Mouse (Mus musculus): ENCODE measurements around the gene Pate2. TPM values are rescaled to one million over a fixed set of nuclear protein-coding genes. Genes with fewer than 3 reads are reported as not detected.
A peak's percentile ranks its signal among the peaks of the same experiment; 100 is the strongest.

Pate2 gene
- polyA plus RNA-seq (2012; rRNA removed), result 0.44 and 0.49 TPM in 2 replicates

DNA sequence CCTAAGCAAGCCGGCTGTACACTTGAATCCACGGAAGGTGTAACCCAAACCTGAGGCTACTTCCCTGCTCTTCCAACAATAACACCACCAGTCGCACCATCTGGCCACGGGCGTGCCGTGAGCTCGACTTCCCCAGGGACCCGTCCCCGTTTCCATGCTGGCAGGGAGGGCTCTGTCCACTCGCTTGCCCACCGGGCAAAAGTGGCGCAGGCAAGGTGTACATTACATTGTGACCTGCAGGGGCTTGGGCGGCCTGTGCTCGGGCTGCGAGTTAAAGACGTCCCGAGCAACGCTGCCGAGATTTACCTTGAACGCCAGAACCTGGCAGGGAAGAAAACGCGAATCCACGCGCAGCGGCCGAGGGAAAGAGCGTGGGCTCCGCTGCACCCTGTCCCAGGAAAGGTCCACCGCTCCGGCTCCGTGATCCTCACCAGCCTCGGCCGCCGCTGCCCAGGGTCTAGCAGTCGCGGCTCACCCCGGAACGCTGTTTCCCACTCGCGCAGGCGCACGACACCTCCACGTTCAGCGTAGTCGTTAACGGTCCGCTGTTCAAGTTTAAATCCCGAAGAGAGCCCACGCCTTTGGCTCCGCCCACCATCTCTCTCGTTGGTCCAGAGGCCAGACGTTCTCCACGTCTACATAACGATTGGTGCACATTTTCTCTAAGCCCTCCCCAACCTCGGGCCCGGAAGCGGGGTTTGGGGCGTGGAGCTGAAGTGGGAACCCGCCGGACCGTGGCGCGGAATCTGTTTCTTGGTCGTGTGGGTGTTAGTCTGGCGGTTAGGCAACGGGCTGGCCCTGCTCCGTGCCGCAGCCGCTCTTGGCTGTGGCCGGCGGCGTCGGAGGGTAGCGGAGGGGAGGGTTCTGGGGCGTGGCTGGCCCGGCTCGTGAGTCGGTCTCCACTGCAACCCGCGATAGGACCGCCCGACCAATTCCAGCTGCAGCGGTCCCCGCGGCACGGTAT is at the start of gene Pate2, which contains the start of gene Hyls1:
TSS of gene Pate2 (plus strand) at position 714 of the 964 bp plus-strand sequence.
TSS of gene Hyls1 (minus strand) at position 828 of the 964 bp plus-strand sequence.
- H3K27ac ChIP-seq (ENCODE audit: insufficient read depth, low read length), result no peak within 1 kb of the TSS
- TF ChIP-seq POLR2A (IDR thresholded peaks at IDR 0.05; ENCODE audit: extremely low read depth, insufficient read depth, low read length) (peak; percentile 90), CTCF (IDR thresholded peaks at IDR 0.05; ENCODE audit: extremely low read depth, insufficient read depth, low read length) (no peak)
- H3K4me3 ChIP-seq (ENCODE audit: insufficient read depth, low read length), result peak within 1 kb of the TSS; percentile 64
- no peaks in the 10 kb centered on the region for H3K4me1 ChIP-seq (ENCODE audit: control insufficient read depth, insufficient read depth, low read length)

DNA sequence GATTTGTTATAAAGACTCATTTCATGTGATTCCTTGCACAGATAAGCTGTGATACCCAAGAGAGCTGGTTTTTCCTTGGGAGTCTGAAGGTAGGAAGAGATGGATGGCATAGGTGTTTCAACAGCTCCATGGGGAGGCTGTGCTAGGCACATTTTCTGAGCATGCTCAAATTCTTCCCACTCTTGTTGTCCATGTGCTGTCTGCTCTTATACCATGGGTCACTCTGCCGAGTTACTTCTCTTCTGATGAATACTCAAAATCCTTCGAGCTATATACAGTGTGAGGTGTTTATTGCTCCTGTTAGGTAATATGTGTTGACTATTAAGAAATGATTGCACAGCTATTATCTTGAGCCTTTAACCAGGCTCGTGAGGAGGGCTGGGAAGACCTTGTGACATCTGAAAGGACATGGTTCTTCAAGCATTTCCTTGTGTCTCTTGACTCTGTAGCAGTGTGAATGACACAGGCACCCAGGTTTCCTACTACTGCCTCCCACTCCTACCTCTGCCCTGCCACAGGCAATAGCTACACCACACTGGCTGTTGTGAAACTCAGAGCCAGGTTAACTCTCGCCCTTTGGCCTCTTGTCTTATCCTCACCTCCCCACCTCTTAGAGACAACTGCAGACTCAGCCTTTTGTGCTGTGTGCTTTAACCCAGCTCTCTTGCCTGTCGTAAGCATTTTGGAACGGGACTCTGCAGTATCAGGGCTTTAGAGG is 49.3 kb upstream of the Pate2 start:
- H3K4me3 ChIP-seq (ENCODE audit: insufficient read depth, low read length), result no peak overlapping the region
- H3K4me1 ChIP-seq (ENCODE audit: control insufficient read depth, insufficient read depth, low read length), result no peaks in the 10 kb centered on the region
- no peak overlapping the region for H3K27ac ChIP-seq (ENCODE audit: insufficient read depth, low read length)
- TF ChIP-seq POLR2A (IDR thresholded peaks at IDR 0.05; ENCODE audit: extremely low read depth, insufficient read depth, low read length) (no peak), CTCF (IDR thresholded peaks at IDR 0.05; ENCODE audit: extremely low read depth, insufficient read depth, low read length) (no peak)

GRCm38 (mm10) chr9:35522241-35522640 is 47.8 kb upstream of the Pate2 start:
- TF ChIP-seq CTCF (IDR thresholded peaks at IDR 0.05; ENCODE audit: extremely low read depth, insufficient read depth, low read length), result no peak
- TF ChIP-seq POLR2A (IDR thresholded peaks at IDR 0.05; ENCODE audit: extremely low read depth, insufficient read depth, low read length), result no peak
- H3K4me1 ChIP-seq (ENCODE audit: control insufficient read depth, insufficient read depth, low read length), result no peaks in the 10 kb centered on the region
- no peak overlapping the region for H3K4me3 ChIP-seq (ENCODE audit: insufficient read depth, low read length)
- no peak overlapping the region for H3K27ac ChIP-seq (ENCODE audit: insufficient read depth, low read length)

- TF ChIP-seq POLR2A (IDR thresholded peaks at IDR 0.05; ENCODE audit: extremely low read depth, insufficient read depth, low read length) (no peak), CTCF (IDR thresholded peaks at IDR 0.05; ENCODE audit: extremely low read depth, insufficient read depth, low read length) (no peak)
- Histone ChIP-seq H3K27ac (ENCODE audit: insufficient read depth, low read length) (no peak overlapping the region), H3K4me3 (ENCODE audit: insufficient read depth, low read length) (no peak overlapping the region), H3K4me1 (ENCODE audit: control insufficient read depth, insufficient read depth, low read length) (no peaks in the 10 kb centered on the region)
Measured at GRCm38 (mm10) chr9:35522821-35523515, 47.1 kb upstream of the Pate2 start.

- Histone ChIP-seq H3K4me3 (ENCODE audit: insufficient read depth, low read length) (no peak overlapping the region), H3K4me1 (ENCODE audit: control insufficient read depth, insufficient read depth, low read length) (no peaks in the 10 kb centered on the region), H3K27ac (ENCODE audit: insufficient read depth, low read length) (0 out of 2 replicates have a peak overlapping the region, but pooled peaks have one; percentile 44)
- no peak for TF ChIP-seq POLR2A (IDR thresholded peaks at IDR 0.05; ENCODE audit: extremely low read depth, insufficient read depth, low read length)
- no peak for TF ChIP-seq CTCF (IDR thresholded peaks at IDR 0.05; ENCODE audit: extremely low read depth, insufficient read depth, low read length)
Measured at GRCm38 (mm10) chr9:35523541-35523940, 46.5 kb upstream of the Pate2 start.

- no peaks in the 10 kb centered on the region for H3K4me1 ChIP-seq (ENCODE audit: control insufficient read depth, insufficient read depth, low read length)
- TF ChIP-seq POLR2A (IDR thresholded peaks at IDR 0.05; ENCODE audit: extremely low read depth, insufficient read depth, low read length) (no peak), CTCF (IDR thresholded peaks at IDR 0.05; ENCODE audit: extremely low read depth, insufficient read depth, low read length) (peak; percentile 81)
- peak overlapping the region; percentile 44; the same call in 1 of the 2 replicates for H3K27ac ChIP-seq (ENCODE audit: insufficient read depth, low read length)
- H3K4me3 ChIP-seq (ENCODE audit: insufficient read depth, low read length), result no peak overlapping the region
Measured at GRCm38 (mm10) chr9:35523941-35524411, 46.1 kb upstream of the Pate2 start.

DNA sequence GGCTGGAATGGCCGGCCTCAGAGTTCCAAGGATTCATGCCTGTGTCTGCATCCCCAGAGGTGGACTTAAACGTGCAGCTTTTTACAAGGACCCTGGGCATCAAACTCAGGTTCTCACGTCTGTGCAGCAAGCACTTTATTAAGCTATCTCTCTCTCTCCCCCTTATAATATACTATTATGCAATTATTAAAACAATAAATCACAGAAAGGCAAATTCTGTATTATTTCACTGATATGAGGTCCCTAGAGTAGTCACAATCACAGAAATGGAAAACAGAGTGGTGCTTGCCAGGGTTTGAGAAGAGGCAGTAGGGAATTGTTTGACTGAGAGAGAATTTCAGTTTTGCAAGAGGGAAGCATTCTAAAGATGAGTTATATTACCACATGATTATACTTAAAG is 40.9 kb upstream of the Pate2 start:
- Histone ChIP-seq H3K4me3 (ENCODE audit: insufficient read depth, low read length) (no peak overlapping the region), H3K4me1 (ENCODE audit: control insufficient read depth, insufficient read depth, low read length) (no peaks in the 10 kb centered on the region), H3K27ac (ENCODE audit: insufficient read depth, low read length) (no peak overlapping the region)
- no peak for TF ChIP-seq POLR2A (IDR thresholded peaks at IDR 0.05; ENCODE audit: extremely low read depth, insufficient read depth, low read length)
- no peak for TF ChIP-seq CTCF (IDR thresholded peaks at IDR 0.05; ENCODE audit: extremely low read depth, insufficient read depth, low read length)

DNA sequence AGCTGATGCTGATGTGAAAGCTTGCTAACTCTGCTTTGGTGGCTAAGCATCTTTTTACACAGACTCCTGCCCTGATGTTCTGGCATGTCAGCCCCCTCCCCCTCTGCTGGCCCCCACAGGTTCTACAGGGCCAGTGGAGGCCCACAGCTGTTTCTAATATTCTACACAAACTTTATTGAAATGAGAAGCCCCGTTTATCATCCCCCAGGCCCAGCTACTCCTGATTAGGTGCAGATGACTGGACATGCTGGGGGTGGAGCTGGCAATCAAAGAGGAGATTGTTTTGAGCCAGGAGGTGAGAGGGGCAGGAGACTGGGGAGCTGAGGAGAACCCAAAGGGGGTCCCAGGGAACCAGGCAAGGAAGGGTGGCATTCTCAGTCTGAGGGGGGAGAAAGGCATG is 40.3 kb upstream of the Pate2 start:
- TF ChIP-seq POLR2A (IDR thresholded peaks at IDR 0.05; ENCODE audit: extremely low read depth, insufficient read depth, low read length) (no peak), CTCF (IDR thresholded peaks at IDR 0.05; ENCODE audit: extremely low read depth, insufficient read depth, low read length) (no peak)
- no peak overlapping the region for H3K4me3 ChIP-seq (ENCODE audit: insufficient read depth, low read length)
- no peak overlapping the region for H3K27ac ChIP-seq (ENCODE audit: insufficient read depth, low read length)
- H3K4me1 ChIP-seq (ENCODE audit: control insufficient read depth, insufficient read depth, low read length), result no peaks in the 10 kb centered on the region

GRCm38 (mm10) chr9:35533266-35533665 is 36.8 kb upstream of the Pate2 start:
- Histone ChIP-seq H3K27ac (ENCODE audit: insufficient read depth, low read length) (no peak overlapping the region), H3K4me1 (ENCODE audit: control insufficient read depth, insufficient read depth, low read length) (no peaks in the 10 kb centered on the region), H3K4me3 (ENCODE audit: insufficient read depth, low read length) (no peak overlapping the region)
- TF ChIP-seq POLR2A (IDR thresholded peaks at IDR 0.05; ENCODE audit: extremely low read depth, insufficient read depth, low read length) (no peak), CTCF (IDR thresholded peaks at IDR 0.05; ENCODE audit: extremely low read depth, insufficient read depth, low read length) (no peak)

Measured in cortical plate, adult 2 months (tissue).